Mouse (Mus musculus): ENCODE measurements around the gene Gm20695.
"Not testable (repeated sequence)": the region's sequence is repeated elsewhere in the genome, so short reads cannot be mapped to it uniquely, and the experiment has no call there.

Gene Gm20695

DNA sequence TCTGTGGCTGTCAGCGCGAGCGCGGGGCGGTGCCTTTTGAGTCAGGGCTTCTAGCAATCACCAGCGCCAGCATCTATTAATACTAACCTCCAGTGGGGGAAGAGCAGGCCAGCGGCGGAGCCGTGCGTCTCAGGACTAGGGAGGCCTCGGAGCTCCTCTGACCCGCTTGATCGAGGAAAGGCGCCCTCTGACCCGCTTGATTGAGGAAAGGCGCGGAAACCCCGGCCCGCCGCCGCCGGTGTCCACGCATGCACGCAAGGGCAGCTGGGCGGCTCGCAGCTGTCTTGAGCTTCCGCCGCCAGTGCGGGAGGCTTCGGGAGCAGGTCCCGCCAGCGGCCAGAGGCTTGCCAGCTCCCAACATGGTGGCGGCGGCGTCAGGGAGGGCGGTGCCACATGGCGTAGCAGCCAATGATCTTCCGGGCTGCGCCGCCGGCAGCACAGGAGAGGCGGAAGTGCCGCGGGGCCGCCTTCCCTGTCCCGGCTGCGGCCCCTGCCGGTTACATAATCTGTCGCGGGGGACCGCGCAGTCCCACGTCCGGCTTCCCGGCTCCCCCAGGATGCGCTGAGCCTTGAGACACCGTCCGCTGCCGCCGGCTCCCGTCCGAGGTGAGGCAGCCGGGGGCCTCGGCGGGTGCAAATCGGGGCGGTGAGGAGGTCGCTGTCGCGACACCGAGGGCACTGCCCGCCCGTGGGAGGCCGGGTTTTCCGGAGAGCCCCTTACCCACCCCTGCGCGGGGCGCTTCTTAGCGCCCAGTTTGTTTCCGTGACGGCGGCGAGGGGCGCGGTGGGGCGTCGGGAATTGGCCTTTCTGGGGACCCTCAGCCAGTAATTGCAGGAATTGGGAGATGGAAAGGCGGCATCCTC, at the start of gene Gm20695, which contains the start of gene Zfp597:
Gene Gm20695, plus strand, starts transcription at position 448 of the 864 bp plus-strand sequence.
Gene Zfp597, minus strand, starts transcription at position 361 of the 864 bp plus-strand sequence.
- peak; percentile 92 to 93 for DNase-seq (ENCODE audit: low spot score in 2 of 2)

- DNase-seq (ENCODE audit: low spot score in 2 of 2) = no peak
Measured at GRCm38 (mm10) chr16:3835461-3835860, 49.0 kb upstream of the Gm20695 start.

DNA sequence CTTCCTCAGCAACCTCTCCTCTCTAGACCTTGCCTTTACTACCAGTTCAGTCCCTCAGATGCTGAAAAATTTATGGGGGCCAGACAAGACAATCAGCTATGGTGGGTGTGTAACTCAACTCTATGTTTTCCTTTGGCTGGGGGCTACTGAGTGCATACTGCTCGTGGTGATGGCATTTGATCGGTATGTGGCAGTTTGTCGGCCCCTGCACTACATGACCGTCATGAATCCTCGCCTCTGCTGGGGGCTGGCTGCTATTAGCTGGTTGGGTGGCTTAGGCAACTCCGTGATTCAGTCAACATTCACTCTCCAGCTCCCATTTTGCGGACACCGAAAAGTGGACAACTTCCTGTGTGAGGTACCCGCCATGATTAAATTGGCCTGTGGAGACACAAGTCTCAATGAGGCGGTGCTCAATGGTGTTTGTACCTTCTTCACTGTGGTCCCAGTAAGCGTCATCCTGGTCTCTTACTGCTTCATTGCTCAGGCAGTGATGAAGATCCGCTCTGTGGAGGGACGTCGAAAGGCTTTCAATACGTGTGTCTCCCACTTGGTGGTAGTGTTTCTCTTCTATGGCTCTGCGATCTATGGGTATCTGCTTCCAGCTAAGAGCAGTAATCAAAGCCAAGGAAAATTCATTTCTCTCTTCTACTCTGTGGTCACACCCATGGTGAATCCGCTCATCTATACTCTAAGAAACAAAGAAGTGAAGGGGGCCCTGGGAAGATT, 45.1 kb upstream of the Gm20695 start:
- no peak for DNase-seq (ENCODE audit: low spot score in 2 of 2)

- DNase-seq (ENCODE audit: low spot score in 2 of 2) = no peak
Measured at GRCm38 (mm10) chr16:3842989-3843388, 41.5 kb upstream of the Gm20695 start.

DNA sequence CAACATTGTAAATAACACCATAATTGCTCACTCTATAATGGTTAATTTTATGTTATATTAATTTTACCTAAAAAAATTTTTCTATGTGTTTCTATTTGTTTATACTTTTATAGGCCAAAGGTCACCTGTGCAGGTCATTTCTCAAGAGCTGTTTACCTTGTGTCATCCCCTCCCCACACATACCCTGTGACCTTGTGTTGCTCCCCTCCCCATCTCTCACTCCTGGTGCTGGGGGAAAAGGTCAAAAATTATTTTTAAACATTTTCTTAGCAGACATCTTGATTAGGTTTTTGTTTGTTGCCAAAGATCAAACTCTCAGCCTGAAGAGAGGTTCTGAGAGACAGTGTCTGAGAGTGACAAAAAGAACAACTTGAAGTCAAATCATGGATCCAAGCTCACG, 40.7 kb upstream of the Gm20695 start:
- no peak for DNase-seq (ENCODE audit: low spot score in 2 of 2)

- DNase-seq (ENCODE audit: low spot score in 2 of 2) = peak; percentile 92 to 96
Measured at GRCm38 (mm10) chr16:3846711-3847518, 37.5 kb upstream of the Gm20695 start, which contains the start of gene Zfp174. Gene Zfp174 (plus strand): TSS chr16:3847268.

DNA sequence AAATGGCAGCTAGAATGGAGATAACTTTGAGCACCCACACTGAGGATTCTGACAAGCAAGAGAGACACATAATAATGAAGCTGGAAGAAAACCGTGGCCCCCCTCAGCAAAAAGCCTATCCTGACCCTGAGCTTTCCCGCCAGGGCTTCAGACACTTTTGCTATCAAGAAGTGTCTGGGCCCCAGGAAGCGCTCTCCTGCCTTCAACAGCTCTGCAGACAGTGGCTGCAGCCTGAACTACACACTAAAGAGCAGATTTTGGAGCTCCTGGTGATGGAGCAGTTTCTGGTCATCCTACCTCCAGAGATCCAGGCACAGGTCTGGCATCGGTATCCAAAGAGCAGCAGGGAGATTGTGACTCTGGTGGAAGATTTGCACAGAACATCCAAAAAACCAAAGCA, 36.6 kb upstream of the Gm20695 start:
- no peak for DNase-seq (ENCODE audit: low spot score in 2 of 2)

- no peak for DNase-seq (ENCODE audit: low spot score in 2 of 2)
Measured at GRCm38 (mm10) chr16:3848416-3848815, 36.0 kb upstream of the Gm20695 start.

DNA sequence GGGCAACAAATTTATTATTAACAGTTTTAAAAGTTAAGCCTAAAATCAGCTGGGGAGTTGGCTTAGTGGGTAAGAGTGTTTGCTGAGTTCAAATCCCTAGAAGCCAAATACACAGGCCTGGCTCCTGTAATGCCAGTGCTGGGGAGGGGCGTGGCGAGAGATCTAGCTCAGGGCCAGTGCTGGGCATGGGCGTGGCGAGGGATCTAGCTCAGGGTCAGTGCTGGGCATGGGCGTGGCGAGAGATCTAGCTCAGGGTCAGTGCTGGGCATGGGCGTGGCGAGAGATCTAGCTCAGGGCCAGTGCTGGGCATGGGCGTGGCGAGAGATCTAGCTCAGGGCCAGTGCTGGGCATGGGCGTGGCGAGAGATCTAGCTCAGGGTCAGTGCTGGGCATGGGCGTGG, 33.1 kb upstream of the Gm20695 start:
- not testable (repeated sequence) for DNase-seq (ENCODE audit: low spot score in 2 of 2)

GRCm38 (mm10) chr16:3852586-3852985, 31.9 kb upstream of the Gm20695 start:
- DNase-seq (ENCODE audit: low spot score in 2 of 2) = no peak

- DNase-seq (ENCODE audit: low spot score in 2 of 2) = no peak
Measured at GRCm38 (mm10) chr16:3854437-3855182, 29.8 kb upstream of the Gm20695 start.

- DNase-seq (ENCODE audit: low spot score in 2 of 2) = no peak
Measured at GRCm38 (mm10) chr16:3855776-3856175, 28.7 kb upstream of the Gm20695 start.

DNA sequence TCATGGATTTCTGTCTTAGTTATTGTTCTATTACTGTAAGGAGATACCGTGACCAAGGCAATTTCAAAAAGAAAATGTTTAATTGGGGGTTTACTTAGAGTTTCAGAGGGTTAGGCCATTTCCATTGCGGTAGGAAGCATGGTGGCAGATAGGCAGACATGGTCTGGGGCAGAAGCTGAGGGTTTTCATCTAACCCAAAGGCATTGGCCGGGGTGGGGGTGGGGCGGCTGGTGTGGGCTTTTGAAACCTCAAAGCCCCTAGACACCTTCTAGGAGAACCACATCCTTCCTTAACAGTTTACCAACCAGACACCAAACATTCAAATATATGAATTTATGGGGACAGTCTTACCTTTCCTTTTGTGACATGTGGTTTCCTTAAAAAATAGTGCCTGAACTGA, 25.2 kb upstream of the Gm20695 start:
- no peak for DNase-seq (ENCODE audit: low spot score in 2 of 2)

DNA sequence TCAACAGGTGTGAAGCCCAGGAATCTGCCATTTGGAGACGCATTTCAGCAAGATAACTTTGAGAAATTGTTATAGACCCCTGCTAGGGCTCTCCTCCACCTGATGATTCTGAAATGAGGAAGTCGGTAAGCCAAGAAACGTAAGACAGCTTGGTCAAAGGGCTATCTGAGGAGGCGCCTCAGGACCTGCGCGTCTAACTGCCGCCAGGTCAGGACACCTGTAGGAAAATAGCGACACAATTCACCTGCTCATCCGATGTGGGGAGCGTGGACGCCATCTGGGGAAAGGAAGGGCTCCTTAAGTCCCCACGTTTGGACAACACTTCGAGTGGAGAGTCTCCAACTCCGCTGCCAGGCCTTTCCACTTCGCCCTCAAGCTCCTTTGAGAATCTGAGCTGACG, 12.6 kb upstream of the Gm20695 start:
- no peak for DNase-seq (ENCODE audit: low spot score in 2 of 2)

GRCm38 (mm10) chr16:3872216-3873047, 12.0 kb upstream of the Gm20695 start, which contains the start of gene Naa60:
Gene Naa60 (plus strand): TSS chr16:3872375.
- peak; percentile 85 to 87 for DNase-seq (ENCODE audit: low spot score in 2 of 2)

DNA sequence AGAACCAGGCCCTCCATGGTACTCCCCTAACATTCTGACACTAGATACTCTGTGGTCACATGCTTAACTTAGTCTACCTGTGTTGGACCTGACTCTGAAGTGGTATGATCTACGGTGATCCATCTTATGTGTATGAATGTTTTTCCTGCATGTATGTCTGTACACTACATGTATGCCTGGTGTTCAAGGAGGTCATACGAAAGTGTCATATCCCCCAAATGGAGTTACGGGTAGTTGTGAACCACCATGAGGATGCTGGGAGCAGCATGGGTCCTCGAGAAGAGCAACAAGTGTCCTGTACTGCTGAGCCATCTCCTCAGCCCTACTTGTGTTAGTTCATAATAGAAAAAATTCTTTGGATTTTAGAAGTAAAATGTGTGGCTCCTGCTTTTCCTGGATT, 8.1 kb upstream of the Gm20695 start:
- DNase-seq (ENCODE audit: low spot score in 2 of 2) = no peak

- DNase-seq (ENCODE audit: low spot score in 2 of 2) = no peak
Measured at GRCm38 (mm10) chr16:3885065-3885670, 720 bp downstream of the Gm20695 start.

GRCm38 (mm10) chr16:3891621-3892295, 7.3 kb downstream of the Gm20695 start:
- DNase-seq (ENCODE audit: low spot score in 2 of 2) = no peak

DNA sequence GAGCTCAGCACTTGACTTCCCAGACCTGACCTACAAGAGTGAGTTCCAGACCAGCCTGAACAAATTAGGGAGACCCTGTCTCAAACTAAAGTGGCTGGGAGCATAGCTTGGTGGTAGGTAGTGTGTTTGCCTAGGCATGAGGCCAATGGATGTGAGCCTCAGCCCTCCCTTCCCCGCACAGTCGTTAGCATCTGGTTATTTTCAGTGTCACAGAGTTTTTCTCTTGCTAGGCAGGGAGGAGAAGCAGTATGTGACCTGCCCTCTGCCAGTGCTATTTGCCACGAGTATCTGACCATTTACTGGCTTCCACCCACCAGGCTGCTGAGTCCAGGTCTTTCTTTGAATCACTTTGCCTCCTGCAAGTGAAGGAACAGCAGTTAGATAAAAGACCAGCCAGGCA, 9.3 kb downstream of the Gm20695 start:
- no peak for DNase-seq (ENCODE audit: low spot score in 2 of 2)
